Mouse (Mus musculus): ENCODE data around the gene Clcnkb. TPM values are rescaled to one million over a fixed set of nuclear protein-coding genes. Genes with fewer than 3 reads are reported as not detected.
A peak's percentile ranks its signal among the peaks of the same experiment; 100 is the strongest.

Gene Clcnkb
- polyA plus RNA-seq, 1 experiment from 2014 or later: not detected

DNA sequence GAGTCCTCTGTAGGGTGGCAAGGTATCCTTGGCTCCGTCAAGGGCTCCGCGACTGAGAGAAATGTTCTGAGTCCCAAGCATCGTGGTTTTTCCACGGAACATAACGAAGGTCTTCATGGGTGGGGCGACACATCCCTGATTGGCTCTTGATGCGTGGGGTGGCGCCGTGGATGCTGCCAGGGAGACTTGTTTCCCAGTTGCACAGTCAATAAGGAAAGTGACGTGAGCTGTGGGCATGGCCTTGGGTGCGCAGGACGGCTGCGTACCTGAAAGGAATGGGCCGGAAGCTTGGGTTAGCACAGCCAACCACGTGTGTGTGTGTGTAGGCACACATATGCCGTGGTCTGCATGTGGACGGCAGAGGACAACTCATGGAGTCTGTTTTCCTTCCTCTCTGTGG, 17.4 kb upstream of the Clcnkb start:
- 80% methylated on average over 18 of the region's 18 CpGs for WGBS
- H3K4me3 ChIP-seq (replicated peaks): no peak overlapping the region
- H3K9ac ChIP-seq: no peak overlapping the region
- H3K27ac ChIP-seq (replicated peaks): no peak overlapping the region
- H3K9me3 ChIP-seq (replicated peaks): no peaks in the 10 kb centered on the region
- ATAC-seq (ENCODE audit: insufficient number of reproducible peaks, low FRiP score, low TSS enrichment, low read depth): no peak
- H3K4me2 ChIP-seq (replicated peaks): no peak overlapping the region
- no peaks in the 10 kb centered on the region for H3K27me3 ChIP-seq
- H3K4me1 ChIP-seq: peaks cover 4% of the 10 kb centered on the region; the same call in 1 of the 2 replicates
- H3K36me3 ChIP-seq: no peaks in the 10 kb centered on the region

DNA sequence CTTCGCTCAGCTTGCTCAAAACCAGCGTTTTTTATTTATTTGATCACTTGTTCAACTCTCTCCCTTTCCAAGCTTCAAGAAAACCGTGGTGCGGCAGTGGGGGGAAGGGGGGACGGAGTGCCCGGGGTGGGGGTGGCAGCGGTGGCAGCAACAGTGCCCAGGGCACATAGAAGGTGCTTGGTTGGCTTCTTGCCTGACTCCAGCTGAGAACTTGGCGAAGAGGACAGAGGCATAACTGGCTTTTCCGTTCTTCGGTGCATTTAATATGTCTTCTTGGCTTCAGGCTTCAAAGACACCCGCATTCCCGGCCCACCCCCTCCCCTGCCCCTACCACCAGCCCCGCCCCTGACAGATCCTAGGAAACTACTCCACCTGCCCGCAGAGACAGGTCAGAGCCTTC, 16.9 kb upstream of the Clcnkb start:
- no peak overlapping the region for H3K27ac ChIP-seq (replicated peaks)
- no peaks in the 10 kb centered on the region for H3K27me3 ChIP-seq
- no peak overlapping the region for H3K9ac ChIP-seq
- no peak overlapping the region for H3K4me2 ChIP-seq (replicated peaks)
- peaks cover 4% of the 10 kb centered on the region; the same call in 1 of the 2 replicates for H3K4me1 ChIP-seq
- no peak for ATAC-seq (ENCODE audit: insufficient number of reproducible peaks, low FRiP score, low TSS enrichment, low read depth)
- no peak overlapping the region for H3K4me3 ChIP-seq (replicated peaks)
- H3K9me3 ChIP-seq (replicated peaks): no peaks in the 10 kb centered on the region
- 46% methylated on average over 14 of the region's 14 CpGs for WGBS
- H3K36me3 ChIP-seq: no peaks in the 10 kb centered on the region

DNA sequence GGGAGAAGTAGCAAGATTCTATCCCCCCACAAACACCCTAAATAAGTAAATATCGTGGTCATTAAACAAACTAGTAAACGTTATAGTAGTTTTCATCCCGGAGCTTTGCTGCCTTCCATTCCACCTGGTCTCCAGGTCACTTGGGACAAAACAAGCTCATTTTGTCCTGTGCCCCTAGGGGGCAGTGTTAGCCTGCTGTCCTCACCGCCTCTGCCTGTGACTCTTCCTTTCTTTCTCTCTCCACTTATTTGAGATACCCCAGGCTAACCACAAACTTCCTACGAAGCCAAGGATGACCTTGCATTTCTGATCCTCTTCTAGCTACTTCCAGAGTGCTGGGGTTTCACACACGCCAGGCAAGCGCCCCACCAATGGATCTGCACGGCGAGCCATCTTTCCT, 15.2 kb upstream of the Clcnkb start:
- no peak overlapping the region for H3K9ac ChIP-seq
- ATAC-seq (ENCODE audit: insufficient number of reproducible peaks, low FRiP score, low TSS enrichment, low read depth): no peak
- no peaks in the 10 kb centered on the region for H3K27me3 ChIP-seq
- no peak overlapping the region for H3K4me2 ChIP-seq (replicated peaks)
- H3K4me1 ChIP-seq: peaks cover 12% of the 10 kb centered on the region
- no peak overlapping the region for H3K27ac ChIP-seq (replicated peaks)
- no peaks in the 10 kb centered on the region for H3K36me3 ChIP-seq
- no peak overlapping the region for H3K4me3 ChIP-seq (replicated peaks)
- no peaks in the 10 kb centered on the region for H3K9me3 ChIP-seq (replicated peaks)
- 41% methylated on average over 9 of the region's 9 CpGs for WGBS

DNA sequence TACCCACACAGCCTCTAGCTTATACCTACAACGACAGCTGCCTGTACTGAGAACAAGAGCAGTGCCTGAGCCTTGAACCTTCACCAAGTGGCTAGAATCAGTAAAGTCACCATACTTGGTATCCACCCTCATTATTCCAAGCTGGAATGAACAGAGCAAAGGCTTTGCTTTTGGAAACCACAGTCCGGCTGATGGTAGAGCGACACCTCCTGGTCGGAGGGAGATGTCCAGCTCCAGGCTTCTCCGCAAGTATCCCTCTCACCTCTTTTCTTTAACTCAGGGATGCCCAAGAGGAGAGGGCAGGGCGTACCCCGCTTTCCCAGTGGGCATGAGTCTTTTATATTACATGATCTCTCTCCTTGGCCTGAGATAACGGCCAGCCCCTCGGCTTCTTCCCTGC, 14.0 kb upstream of the Clcnkb start:
- H3K4me3 ChIP-seq (replicated peaks): no peak overlapping the region
- H3K9me3 ChIP-seq (replicated peaks): no peaks in the 10 kb centered on the region
- no peak for ATAC-seq (ENCODE audit: insufficient number of reproducible peaks, low FRiP score, low TSS enrichment, low read depth)
- no peak overlapping the region for H3K9ac ChIP-seq
- no peak overlapping the region for H3K27ac ChIP-seq (replicated peaks)
- H3K27me3 ChIP-seq: 0 out of 2 replicates have a peak, but pooled peaks cover 1% of the 10 kb centered on the region
- 52% methylated on average over 9 of the region's 9 CpGs for WGBS
- peaks cover 23% of the 10 kb centered on the region for H3K4me1 ChIP-seq
- H3K36me3 ChIP-seq: no peaks in the 10 kb centered on the region
- H3K4me2 ChIP-seq (replicated peaks): no peak overlapping the region

DNA sequence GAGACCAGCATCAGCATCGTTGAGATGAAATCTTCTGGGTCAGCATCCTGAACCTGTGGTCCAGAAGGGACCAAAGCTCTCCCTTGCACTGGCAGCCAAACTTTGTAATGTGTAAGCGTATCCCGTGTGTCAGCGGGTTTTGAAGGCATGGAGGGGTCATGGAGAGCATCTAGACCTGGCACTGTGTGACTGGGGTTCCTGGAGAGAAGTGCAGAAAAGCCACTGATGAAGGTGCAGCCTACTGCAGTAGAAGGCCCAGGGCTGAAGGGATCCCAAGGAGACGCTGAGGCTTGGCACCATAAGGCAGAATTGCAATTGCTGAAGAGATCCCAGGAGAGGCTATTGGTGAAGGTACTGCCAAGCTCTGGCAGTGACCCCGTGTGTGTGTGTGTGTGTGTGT, 13.6 kb upstream of the Clcnkb start:
- no peaks in the 10 kb centered on the region for H3K9me3 ChIP-seq (replicated peaks)
- H3K4me3 ChIP-seq (replicated peaks): no peak overlapping the region
- 81% methylated on average over 6 of the region's 6 CpGs for WGBS
- no peak overlapping the region for H3K9ac ChIP-seq
- no peak for ATAC-seq (ENCODE audit: insufficient number of reproducible peaks, low FRiP score, low TSS enrichment, low read depth)
- H3K27me3 ChIP-seq: 0 out of 2 replicates have a peak, but pooled peaks cover 2% of the 10 kb centered on the region
- no peaks in the 10 kb centered on the region for H3K36me3 ChIP-seq
- no peak overlapping the region for H3K27ac ChIP-seq (replicated peaks)
- no peak overlapping the region for H3K4me2 ChIP-seq (replicated peaks)
- H3K4me1 ChIP-seq: peaks cover 23% of the 10 kb centered on the region

DNA sequence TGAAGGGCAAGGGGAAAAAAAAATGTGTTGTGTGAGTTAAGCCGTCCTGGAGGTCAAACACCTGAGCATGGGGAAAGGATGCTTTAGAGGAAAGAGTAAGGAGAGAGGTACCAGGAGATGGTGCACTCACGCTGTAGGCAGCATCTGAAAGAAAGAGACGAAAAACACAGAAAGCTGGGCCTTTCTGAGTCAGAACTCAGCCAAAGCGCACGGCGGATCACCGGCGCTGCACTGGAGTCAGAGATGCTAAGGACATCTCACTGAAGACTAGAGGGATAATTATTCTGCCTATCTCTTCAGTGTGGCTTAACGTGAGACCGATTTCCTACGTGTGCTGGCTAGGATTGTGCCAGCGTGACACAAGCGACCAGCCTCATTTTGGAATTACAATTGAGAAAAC, 12.1 kb upstream of the Clcnkb start:
- H3K4me1 ChIP-seq: peaks cover 21% of the 10 kb centered on the region
- H3K27me3 ChIP-seq: 0 out of 2 replicates have a peak, but pooled peaks cover 2% of the 10 kb centered on the region
- no peak for ATAC-seq (ENCODE audit: insufficient number of reproducible peaks, low FRiP score, low TSS enrichment, low read depth)
- no peak overlapping the region for H3K4me2 ChIP-seq (replicated peaks)
- no peak overlapping the region for H3K27ac ChIP-seq (replicated peaks)
- no peaks in the 10 kb centered on the region for H3K36me3 ChIP-seq
- H3K9me3 ChIP-seq (replicated peaks): no peaks in the 10 kb centered on the region
- WGBS: 87% methylated on average over 13 of the region's 13 CpGs
- H3K9ac ChIP-seq: no peak overlapping the region
- H3K4me3 ChIP-seq (replicated peaks): no peak overlapping the region

GRCm38 (mm10) chr4:141426796-141427745, 11.3 kb upstream of the Clcnkb start:
- Histone ChIP-seq H3K27me3 (0 out of 2 replicates have a peak, but pooled peaks cover 2% of the 10 kb centered on the region), H3K36me3 (no peaks in the 10 kb centered on the region), H3K4me2 (replicated peaks) (0 out of 2 replicates have a peak overlapping the region, but pooled peaks have one; percentile 90), H3K27ac (replicated peaks) (no peak overlapping the region), H3K4me1 (peaks cover 19% of the 10 kb centered on the region), H3K9me3 (replicated peaks) (no peaks in the 10 kb centered on the region), H3K9ac (no peak overlapping the region), H3K4me3 (replicated peaks) (no peak overlapping the region)
- 73% methylated on average over 10 of the region's 10 CpGs for WGBS
- ATAC-seq (ENCODE audit: insufficient number of reproducible peaks, low FRiP score, low TSS enrichment, low read depth): no peak

DNA sequence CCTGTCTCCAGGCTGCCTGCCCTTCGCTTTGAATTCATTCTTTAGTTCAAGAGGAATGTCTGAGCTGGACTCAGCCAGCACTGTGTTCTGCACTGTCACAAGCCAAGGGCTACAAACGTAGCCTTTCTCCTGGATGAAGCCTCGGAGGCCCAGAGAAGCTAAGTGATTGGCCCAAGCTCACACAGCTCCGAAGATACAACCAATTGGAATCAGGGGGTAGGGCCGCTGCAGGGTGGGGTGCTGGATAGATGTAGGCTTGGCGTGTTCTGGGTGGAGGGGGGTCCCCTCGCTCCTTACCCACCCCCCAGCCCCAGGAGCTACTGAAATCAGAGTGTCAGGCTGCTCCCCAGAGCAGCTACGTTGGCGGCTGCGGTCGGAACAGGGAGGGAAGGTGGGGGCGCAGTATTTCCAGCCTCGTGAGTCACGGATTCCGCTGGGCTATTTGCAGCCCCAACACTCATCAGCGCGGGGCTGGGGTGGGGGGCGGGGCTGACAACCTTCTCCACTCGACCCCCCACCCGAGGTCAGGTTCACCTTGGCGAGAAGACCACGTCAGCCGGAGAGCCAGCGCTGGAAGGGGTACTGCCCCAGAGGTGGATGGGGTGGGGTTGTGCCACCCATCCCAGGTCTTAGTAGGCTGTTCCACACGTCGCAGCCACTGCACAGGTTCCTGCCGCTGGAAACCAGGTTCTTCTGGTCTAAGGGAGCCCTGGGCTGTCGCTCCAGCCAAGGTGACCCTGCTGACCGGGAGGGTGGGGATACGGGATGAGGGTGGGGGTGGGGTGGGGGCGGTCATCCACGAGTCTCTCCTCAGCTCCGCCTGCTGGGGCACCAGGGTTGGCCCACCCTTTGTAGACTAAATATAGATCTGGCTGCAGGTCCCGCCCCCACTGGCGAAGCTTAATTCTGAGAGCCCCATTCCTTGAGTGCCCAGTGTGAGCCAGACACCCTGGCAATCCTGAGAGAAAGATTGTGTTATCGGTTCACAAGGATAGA, 10.0 kb upstream of the Clcnkb start:
- peak; percentile 88 for ATAC-seq (ENCODE audit: insufficient number of reproducible peaks, low FRiP score, low TSS enrichment, low read depth)
- WGBS: 4% methylated on average over 36 of the region's 36 CpGs
- Histone ChIP-seq H3K4me3 (replicated peaks) (peak overlapping the region; percentile 43), H3K27me3 (0 out of 2 replicates have a peak, but pooled peaks cover 2% of the 10 kb centered on the region), H3K9ac (peak overlapping the region; percentile 5; the same call in 1 of the 2 replicates), H3K4me2 (replicated peaks) (peak overlapping the region; percentile 90), H3K4me1 (peaks cover 21% of the 10 kb centered on the region), H3K36me3 (no peaks in the 10 kb centered on the region), H3K9me3 (replicated peaks) (no peaks in the 10 kb centered on the region), H3K27ac (replicated peaks) (peak overlapping the region; percentile 60; the same call in 1 of the 2 replicates)

DNA sequence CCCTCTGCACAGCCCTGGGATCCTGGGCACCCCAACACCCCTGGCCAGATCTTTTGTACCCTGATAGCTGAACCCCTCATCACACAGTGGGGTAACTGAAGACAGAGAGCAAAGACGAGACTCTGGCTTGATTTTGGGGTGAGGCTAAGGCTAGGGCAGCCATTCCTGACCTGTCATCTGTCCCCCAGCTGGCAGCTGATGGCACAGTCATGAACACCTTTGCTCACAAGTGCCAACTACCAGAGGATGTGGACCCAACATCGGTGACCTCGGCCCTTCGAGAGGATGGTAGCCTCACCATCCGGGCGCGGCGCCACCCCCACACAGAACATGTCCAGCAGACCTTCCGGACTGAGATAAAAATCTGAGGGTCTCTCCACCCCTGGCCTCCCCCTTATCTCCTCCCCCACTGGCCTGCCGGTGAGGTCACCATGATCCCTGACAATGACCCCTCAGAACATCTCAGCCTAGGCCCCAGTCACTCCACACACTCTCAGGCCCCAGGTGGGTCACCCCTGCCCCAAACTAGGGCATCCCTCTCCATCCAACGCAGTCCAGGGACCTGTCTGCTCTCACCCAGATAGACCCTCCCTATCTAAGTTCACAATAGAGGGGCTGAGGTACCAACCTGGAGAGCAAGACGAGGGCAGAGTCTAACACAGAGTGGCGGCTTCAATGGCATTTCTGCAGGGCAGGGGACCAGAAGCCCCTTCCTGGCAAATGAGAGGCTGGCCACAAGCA, 8.0 kb upstream of the Clcnkb start:
- H3K9me3 ChIP-seq (replicated peaks): no peaks in the 10 kb centered on the region
- H3K4me2 ChIP-seq (replicated peaks): no peak overlapping the region
- ATAC-seq (ENCODE audit: insufficient number of reproducible peaks, low FRiP score, low TSS enrichment, low read depth): no peak
- peaks cover 25% of the 10 kb centered on the region for H3K4me1 ChIP-seq
- H3K36me3 ChIP-seq: no peaks in the 10 kb centered on the region
- 0 out of 2 replicates have a peak, but pooled peaks cover 2% of the 10 kb centered on the region for H3K27me3 ChIP-seq
- no peak overlapping the region for H3K9ac ChIP-seq
- no peak overlapping the region for H3K4me3 ChIP-seq (replicated peaks)
- WGBS: 87% methylated on average over 13 of the region's 13 CpGs
- H3K27ac ChIP-seq (replicated peaks): no peak overlapping the region

DNA sequence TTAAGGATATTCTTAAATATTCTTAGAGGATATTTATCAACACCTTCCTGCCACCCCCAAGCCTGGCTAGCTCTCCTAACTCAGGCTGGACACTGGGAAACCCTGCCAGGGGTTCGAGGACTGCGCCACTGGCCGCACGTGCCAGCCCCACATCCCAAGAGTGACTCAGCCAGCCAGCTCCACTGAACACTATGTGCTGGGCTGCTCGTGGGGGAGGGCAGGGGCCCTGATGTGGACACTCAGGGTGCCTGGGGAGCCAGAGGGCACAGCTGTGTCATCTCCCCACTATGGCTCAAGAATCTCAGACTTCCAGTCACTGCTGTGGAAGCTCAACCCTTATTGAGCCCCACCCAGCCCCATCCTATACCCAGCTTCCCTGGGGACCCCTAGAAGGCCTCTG, 7.5 kb upstream of the Clcnkb start:
- WGBS: 79% methylated on average over 5 of the region's 5 CpGs
- Histone ChIP-seq H3K27ac (replicated peaks) (no peak overlapping the region), H3K4me1 (peaks cover 25% of the 10 kb centered on the region), H3K27me3 (0 out of 2 replicates have a peak, but pooled peaks cover 2% of the 10 kb centered on the region), H3K9me3 (replicated peaks) (no peaks in the 10 kb centered on the region), H3K4me2 (replicated peaks) (no peak overlapping the region), H3K9ac (no peak overlapping the region), H3K4me3 (replicated peaks) (no peak overlapping the region), H3K36me3 (no peaks in the 10 kb centered on the region)
- ATAC-seq (ENCODE audit: insufficient number of reproducible peaks, low FRiP score, low TSS enrichment, low read depth): no peak
